Mouse (Mus musculus): Measurements from ENCODE around the gene 1600015I10Rik. TPM values are rescaled to one million over a fixed set of nuclear protein-coding genes. Genes with fewer than 3 reads are reported as not detected.

1600015I10Rik gene
- polyA plus RNA-seq, 1 experiment from 2014 or later, result not detected

- ATAC-seq (replicated peaks; ENCODE audit: low FRiP score) (no peak), DNase-seq (ENCODE audit: low spot score) (no peak)
- Histone ChIP-seq H3K27me3 (replicated peaks; ENCODE audit: control insufficient read depth, insufficient read depth, low read length) (no peaks in the 10 kb centered on the region), H3K4me1 (replicated peaks; ENCODE audit: control insufficient read depth, insufficient read depth, low read length) (no peaks in the 10 kb centered on the region), H3K27ac (ENCODE audit: low read depth, low read length) (no peak overlapping the region), H3K9ac (ENCODE audit: low read depth, low read length) (no peak overlapping the region), H3K4me2 (no peak overlapping the region), H3K36me3 (ENCODE audit: control insufficient read depth, insufficient read depth, low read length) (no peaks in the 10 kb centered on the region), H3K9me3 (ENCODE audit: control insufficient read depth, low read length) (no peaks in the 10 kb centered on the region), H3K4me3 (ENCODE audit: low read depth, low read length) (no peak overlapping the region)
- 64% methylated on average over 3 of the region's 3 CpGs for WGBS
Observed at GRCm38 (mm10) chr6:48982305-48982704, 52.6 kb downstream of the 1600015I10Rik start.

Other genes with a start within 250 kb of the 1600015I10Rik start
- 21.8 and 23.5 TPM in 2 replicates for gene Gimap4, start 245.3 kb upstream of the 1600015I10Rik start, polyA plus RNA-seq (2014; fragmentation: Nextera tagmentation; extraction: Ambion mirVana)
- gene Gimap6, start 221.7 kb upstream of the 1600015I10Rik start, polyA plus RNA-seq (2014; fragmentation: Nextera tagmentation; extraction: Ambion mirVana), result 18.0 and 18.6 TPM in 2 replicates
- 0.77 and 2.2 TPM in 2 replicates for gene Gm28053, start 211.3 kb upstream of the 1600015I10Rik start, polyA plus RNA-seq (2014; fragmentation: Nextera tagmentation; extraction: Ambion mirVana)
- not detected in 2 replicates for gene Gimap7, start 211.3 kb upstream of the 1600015I10Rik start, polyA plus RNA-seq (2014; fragmentation: Nextera tagmentation; extraction: Ambion mirVana)
- 14.1 and 15.4 TPM in 2 replicates for gene Gimap1, start 190.8 kb upstream of the 1600015I10Rik start, polyA plus RNA-seq (2014; fragmentation: Nextera tagmentation; extraction: Ambion mirVana)
- gene Gimap5, start 183.7 kb upstream of the 1600015I10Rik start, polyA plus RNA-seq (2014; fragmentation: Nextera tagmentation; extraction: Ambion mirVana), result 3.5 and 4.0 TPM in 2 replicates
- gene Gimap3, start 159.0 kb upstream of the 1600015I10Rik start, polyA plus RNA-seq (2014; fragmentation: Nextera tagmentation; extraction: Ambion mirVana), result 0.08 TPM in 1 of 2 replicates, not detected in the other
- gene Tmem176a, start 89.0 kb upstream of the 1600015I10Rik start, polyA plus RNA-seq (2014; fragmentation: Nextera tagmentation; extraction: Ambion mirVana), result 56.6 and 66.1 TPM in 2 replicates
- 105 and 118 TPM in 2 replicates for gene Tmem176b, start 88.4 kb upstream of the 1600015I10Rik start, polyA plus RNA-seq (2014; fragmentation: Nextera tagmentation; extraction: Ambion mirVana)
- not detected in 2 replicates for gene Aoc1, start 57.0 kb upstream of the 1600015I10Rik start, polyA plus RNA-seq (2014; fragmentation: Nextera tagmentation; extraction: Ambion mirVana)
- gene Doxl2, start 45.1 kb downstream of the 1600015I10Rik start, polyA plus RNA-seq (2014; fragmentation: Nextera tagmentation; extraction: Ambion mirVana), result not detected in 2 replicates
- not detected in 2 replicates for gene Svs1, start 57.0 kb downstream of the 1600015I10Rik start, polyA plus RNA-seq (2014; fragmentation: Nextera tagmentation; extraction: Ambion mirVana)
- 0.21 and 0.84 TPM in 2 replicates for gene Gpnmb, start 106.7 kb downstream of the 1600015I10Rik start, polyA plus RNA-seq (2014; fragmentation: Nextera tagmentation; extraction: Ambion mirVana)
- 67.6 and 68.6 TPM in 2 replicates for gene Malsu1, start 143.9 kb downstream of the 1600015I10Rik start, polyA plus RNA-seq (2014; fragmentation: Nextera tagmentation; extraction: Ambion mirVana)